Mouse (Mus musculus): Measurements from ENCODE around the gene Il11.
"Not testable (repeated sequence)": the region's sequence is repeated elsewhere in the genome, so short reads cannot be mapped to it uniquely, and the experiment has no call there.

Gene Il11

DNA sequence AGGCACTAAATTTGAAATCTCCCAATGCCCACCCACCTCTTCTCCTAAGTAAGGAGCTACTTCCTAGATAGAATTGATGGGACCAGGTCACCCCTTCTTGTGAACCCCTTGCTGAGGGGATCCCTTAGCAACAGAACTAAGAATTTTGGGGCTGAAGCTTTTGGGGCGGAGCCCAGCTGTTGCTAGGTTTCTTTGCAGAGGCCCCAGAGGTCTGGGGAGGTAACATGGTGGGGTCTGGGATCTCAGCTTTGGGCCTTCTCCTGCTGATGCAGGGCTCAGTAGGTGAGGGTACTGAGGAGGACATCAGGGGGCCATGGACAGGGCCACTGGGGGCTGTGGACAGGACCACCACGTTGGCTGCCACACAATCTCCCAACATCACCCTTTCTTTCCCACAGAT lies at the start of gene Il11, which contains the start of gene Tmem190:
Gene Il11, minus strand, starts transcription at position 101 of the 400 bp plus-strand sequence.
Gene Tmem190, plus strand, starts transcription at position 179 of the 400 bp plus-strand sequence.
- DNase-seq (ENCODE audit: low read depth in 1 of 2, low spot score in 2 of 2) = no peak

DNA sequence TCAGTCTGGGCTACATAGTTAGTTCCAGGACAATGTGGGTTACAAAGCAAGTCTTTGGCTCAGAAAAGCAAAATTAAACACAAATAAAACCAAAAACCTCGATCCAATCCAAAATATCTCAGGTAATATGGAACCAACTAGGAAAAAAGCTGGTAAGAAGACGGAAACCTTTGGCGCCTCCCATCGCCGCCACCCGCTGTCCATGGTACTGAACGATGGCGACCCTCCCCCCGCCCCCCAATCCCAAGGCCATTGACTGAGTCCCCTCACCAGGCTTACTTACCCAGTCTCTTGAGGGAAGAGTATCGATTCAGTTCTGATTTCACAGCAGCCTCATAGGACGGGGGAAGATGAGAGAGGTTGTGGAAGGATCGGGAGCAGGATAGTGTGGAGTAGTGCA lies 47.8 kb upstream of the Il11 start:
- no peak for DNase-seq (ENCODE audit: low read depth in 1 of 2, low spot score in 2 of 2)

DNA sequence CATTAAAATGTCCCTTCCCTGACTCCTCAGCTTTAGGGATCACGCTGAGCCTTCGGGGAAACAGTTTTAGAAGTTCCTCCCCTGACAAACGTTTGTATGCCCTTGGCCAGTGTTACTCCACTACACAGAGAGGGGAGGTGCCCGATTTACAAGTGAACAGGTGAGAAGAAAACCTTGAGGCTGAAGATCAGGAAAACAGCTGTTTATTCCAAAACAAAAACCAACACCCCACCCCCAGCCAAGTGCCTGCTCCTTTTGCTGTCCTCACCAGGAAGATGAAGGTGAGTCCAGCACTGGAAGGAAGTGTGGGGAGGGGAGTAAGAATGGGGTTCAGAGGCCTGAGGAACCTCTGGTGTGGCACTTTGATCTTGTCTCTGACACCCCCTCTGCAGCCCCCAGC lies 42.7 kb upstream of the Il11 start:
- no peak for DNase-seq (ENCODE audit: low read depth in 1 of 2, low spot score in 2 of 2)

DNA sequence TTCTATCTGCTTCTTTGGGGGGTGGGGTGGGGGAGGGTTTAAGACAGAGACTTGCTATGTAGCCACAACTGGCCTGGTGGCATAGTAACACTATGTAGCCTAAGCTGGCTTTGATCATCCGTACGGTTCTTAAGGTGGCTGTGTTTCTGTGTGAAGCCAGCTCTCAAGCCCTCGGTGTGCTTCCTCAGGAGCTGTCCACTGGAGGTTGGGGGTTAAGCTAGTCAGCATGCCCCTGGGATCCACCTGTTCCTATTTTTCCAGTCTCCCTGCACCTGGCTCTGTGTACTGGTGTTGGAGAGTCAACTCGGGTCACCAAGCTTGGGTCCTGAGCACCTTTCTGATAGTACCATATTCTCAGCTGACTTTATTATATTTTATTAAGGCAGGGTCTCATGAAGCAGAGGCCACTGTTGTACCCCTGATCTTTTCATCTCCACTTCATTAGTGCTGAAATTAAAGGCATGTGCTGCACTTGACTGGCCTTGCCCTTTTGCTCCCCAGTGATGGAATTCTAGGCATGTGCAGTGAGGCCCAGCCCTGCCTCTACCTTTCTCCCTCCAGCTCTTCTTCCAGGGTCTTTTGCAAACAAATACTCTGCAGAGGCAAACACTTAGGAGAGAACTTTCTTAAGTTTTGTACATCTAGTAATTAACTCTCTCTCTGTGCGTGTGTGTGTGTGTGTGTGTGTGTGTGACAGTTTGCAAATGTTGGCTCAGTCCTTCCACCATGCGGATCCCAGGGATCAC lies 39.7 kb upstream of the Il11 start:
- DNase-seq (ENCODE audit: low read depth in 1 of 2, low spot score in 2 of 2) = no peak

DNA sequence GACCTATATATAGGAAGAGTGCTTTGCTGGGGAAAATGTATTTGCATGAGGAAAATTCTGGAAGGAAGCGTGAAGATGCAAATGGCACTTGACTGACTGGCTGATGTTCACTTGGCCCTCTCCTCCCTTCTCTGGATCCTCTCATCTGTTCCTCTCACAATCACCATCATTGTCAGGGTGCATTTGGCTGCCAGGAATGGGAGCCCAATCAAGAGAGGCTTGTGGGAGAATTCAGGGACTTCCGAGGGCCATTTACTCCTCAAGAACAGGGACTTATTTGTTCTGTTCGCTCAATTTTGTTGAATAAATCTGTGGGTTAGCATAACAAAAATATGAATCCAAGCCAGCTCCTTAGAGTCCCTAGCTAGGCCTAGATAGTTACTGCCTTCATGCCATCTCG lies 39.0 kb upstream of the Il11 start:
- no peak for DNase-seq (ENCODE audit: low read depth in 1 of 2, low spot score in 2 of 2)

DNA sequence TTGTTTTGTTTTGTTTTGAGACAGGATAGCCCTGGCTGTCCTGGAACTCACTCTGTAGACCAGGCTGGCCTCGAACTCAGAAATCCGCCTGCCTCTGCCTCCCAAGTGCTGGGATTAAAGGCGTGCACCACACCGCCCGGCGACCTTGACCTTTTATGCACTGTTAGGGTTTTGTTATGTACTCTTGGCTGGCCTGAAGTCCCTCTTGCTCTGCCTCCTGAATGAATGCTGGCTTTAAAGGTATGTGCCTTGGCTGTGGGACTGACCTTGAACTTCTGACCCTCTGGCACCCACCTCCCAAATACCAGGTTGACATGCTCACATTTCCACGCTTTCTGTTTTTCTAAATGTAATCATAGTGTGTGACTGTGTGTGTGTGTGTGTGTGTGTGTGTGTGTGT lies 38.3 kb upstream of the Il11 start:
- DNase-seq (ENCODE audit: low read depth in 1 of 2, low spot score in 2 of 2) = not testable (repeated sequence)

DNA sequence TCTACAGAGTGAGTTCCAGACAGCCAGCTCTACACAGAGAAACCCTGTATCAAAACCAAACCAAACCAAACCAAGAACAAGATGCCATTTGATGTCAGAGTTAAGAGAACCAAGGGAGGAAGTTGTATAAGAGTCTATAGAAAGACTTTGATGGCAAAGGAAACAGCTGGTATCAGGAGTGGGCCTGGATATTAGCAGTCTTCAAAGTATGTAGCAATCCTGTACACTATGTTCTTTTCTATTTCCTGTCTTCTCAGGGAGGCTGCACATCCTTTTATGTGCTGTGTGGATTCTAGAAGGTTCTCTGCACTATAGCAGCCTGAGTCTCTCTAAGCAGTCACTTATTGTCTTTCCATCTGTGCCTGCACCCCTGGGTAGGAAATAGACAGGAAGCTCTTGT lies 33.9 kb upstream of the Il11 start:
- DNase-seq (ENCODE audit: low read depth in 1 of 2, low spot score in 2 of 2) = no peak

- no peak for DNase-seq (ENCODE audit: low read depth in 1 of 2, low spot score in 2 of 2)
Observed at GRCm38 (mm10) chr7:4813105-4813791, 30.6 kb upstream of the Il11 start.

DNA sequence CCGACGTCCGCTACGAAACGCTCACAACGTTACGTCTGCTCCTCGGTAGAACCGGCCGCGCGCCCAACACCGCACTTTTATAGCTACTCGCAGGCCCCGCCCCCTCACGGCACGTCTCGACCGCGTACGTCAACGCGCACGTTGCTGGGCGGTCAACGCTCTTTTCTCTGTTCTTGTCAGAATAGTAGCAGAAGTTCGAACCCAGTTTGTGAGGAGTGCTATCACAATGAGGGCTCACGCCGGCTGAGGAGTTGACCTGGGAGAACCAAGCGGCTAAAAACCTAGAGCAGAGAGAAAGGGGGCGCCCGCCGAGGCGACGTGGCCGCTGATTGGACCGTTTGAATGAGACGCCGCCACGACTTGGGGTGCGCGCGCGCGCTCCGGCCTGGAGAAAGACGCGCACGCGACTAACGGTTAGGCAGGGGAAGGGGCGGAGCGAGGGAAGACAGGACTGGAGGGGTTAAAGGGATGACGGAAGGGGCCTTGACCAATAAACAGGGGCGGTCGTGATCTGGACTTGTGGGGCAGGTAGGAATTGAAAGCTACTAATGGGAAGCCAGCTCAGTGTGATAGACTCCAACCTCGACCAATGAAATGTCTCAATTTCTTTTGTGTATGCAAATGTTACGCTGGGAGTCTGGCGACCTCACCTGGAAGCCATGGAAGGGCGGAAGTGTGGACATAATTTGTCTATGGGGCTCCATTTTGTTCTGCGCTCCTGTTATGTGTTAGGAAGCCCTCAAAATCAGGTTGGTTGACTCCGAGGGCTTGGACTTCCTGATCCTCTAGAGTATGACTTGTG lies 29.8 kb upstream of the Il11 start, which contains the start of gene Ube2s:
Gene Ube2s, minus strand, starts transcription at position 288 of the 802 bp plus-strand sequence.
- DNase-seq (ENCODE audit: low read depth in 1 of 2, low spot score in 2 of 2) = peak; percentile 96 to 97

DNA sequence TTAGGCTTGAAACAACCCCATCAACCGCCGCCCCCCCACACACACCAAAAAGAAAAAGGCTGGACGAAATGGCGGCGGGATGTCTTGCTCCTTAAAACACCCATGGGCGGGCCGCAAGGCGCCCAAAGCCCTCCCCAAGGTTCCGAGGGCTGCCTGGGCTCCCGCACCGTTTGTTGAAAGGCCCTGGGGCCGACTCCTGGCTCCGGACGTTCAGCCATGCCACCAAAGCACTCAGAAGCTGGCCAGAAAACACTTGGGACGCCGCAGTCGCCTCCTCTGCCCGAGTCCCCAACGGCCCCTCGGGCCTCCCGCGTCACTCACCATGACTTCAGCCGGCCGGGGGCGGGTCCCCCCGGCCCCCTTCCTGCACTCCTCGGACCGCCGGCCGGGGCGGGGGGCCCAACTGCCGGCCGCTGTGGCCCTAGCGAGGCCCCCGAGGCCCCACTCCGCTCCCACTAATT lies 29.2 kb upstream of the Il11 start:
- DNase-seq (ENCODE audit: low read depth in 1 of 2, low spot score in 2 of 2) = no peak

- DNase-seq (ENCODE audit: low read depth in 1 of 2, low spot score in 2 of 2) = not testable (repeated sequence)
Observed at GRCm38 (mm10) chr7:4811131-4811530, 28.5 kb upstream of the Il11 start.

DNA sequence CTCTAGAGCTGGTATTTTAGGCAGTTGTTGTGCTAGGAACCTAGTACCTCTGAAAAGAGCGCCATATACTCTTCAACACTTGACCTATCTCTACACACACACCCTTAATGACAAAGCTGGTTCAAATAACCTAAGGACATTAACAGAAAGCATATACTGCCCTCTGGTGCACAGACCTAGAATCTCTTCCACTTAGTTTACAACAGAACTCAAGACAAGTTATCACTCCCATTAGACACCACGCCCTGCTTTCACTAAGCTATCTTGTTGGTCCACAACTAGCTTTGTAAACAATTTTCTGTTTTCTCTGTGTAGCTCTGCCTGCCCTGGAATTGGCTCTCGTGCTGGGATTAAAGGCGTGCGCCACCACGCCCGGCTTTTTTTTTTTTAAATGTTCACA lies 24.1 kb upstream of the Il11 start:
- DNase-seq (ENCODE audit: low read depth in 1 of 2, low spot score in 2 of 2) = no peak

- DNase-seq (ENCODE audit: low read depth in 1 of 2, low spot score in 2 of 2) = no peak
Observed at GRCm38 (mm10) chr7:4802247-4802646, 19.6 kb upstream of the Il11 start.

DNA sequence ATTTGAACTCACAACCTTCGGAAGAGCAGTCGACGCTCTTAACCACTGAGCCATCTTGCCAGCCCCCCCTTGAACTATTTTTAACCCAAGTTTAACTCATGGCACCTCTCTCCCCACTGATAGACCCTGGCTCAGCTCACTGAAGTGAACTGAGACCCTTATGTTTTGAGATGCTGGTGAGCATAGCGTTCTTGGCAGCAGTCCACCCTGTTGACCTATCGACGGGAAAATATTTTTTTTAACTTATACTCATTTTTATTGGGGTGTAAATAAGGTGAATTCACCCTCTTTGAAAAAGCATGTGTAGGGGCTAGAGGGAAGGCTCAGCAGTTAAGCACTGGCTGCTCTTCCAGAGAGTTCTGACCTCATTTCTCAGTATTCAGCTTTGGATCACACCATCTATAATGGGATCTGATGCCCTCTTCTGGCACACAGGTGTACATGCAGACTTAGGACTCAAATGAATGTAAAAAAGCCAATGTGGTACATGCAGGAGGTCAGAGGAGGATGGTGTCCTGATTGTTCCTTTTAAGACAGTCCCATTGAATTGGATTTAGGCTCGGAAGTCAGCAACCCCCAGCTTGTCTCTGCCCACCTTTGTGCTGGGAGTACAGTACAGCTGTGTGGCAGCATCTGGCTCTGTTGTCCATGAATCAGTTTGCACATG lies 13.2 kb upstream of the Il11 start:
- DNase-seq (ENCODE audit: low read depth in 1 of 2, low spot score in 2 of 2) = no peak

DNA sequence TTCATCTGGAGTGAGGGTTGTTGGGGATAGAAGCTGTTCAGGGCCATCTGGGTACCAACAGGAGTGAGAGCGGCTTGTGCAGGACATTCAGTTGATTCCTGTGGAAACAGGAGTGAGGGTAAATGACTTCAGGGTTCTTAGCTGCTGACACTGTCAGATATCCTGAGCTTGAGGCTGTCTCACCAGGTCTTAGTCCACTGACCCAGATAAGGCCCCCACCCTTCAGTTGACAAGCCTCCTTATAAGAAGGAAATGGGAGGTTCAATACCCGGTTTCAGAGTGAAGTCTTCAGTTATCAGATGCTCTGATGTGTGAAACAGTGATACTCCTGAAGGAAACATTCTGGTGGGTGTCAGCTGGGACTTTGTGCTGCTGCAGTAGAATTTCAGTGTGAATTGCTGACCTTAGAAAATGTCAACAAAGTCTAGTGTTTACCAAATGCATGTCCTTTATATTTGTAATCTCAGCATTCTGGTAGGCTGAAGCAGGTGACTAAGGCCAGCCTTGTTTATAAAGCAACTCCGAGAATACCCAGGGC lies 12.0 kb upstream of the Il11 start:
- DNase-seq (ENCODE audit: low read depth in 1 of 2, low spot score in 2 of 2) = no peak

DNA sequence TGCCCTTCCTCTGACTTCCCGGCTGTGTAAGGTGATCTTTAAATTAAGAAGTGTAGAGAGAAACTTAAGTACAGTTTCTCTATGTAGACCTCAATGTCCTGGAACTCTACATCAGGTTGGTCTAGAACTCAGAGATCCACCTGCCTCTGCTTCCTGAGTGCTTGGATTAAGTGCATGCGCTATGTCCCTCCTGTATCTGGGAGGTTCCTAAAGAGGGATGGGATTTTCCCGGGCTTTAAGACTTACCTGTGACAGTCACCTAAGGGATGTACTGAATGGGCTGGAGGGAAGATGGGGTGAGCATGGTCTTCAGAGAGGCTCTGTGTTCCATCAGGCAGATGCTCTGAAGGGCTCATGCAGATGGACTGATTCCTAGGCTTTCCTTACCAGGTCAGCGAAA lies 11.0 kb upstream of the Il11 start:
- DNase-seq (ENCODE audit: low read depth in 1 of 2, low spot score in 2 of 2) = no peak

DNA sequence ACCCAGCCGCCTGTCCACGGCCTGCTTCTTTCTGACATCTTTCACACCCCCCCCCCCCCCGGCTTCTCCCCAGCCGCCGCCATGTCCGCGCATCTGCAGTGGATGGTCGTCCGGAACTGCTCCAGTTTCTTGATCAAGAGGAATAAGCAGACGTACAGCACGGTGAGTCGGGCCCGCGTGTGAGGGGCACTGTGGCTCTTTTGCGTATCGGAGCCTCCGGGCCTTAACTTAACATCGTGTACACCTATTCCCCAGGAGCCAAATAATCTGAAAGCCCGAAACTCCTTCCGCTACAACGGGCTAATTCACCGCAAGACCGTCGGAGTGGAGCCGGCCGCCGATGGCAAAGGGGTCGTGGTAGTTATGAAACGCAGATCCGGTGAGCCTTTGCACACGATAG lies 10.6 kb upstream of the Il11 start:
- not testable (repeated sequence) for DNase-seq (ENCODE audit: low read depth in 1 of 2, low spot score in 2 of 2)

- peak; percentile 85 to 90 for DNase-seq (ENCODE audit: low read depth in 1 of 2, low spot score in 2 of 2)
Observed at GRCm38 (mm10) chr7:4792278-4793212, 9.9 kb upstream of the Il11 start, which contains the start of gene Rpl28. Rpl28 (plus strand) TSS chr7:4792874.

DNA sequence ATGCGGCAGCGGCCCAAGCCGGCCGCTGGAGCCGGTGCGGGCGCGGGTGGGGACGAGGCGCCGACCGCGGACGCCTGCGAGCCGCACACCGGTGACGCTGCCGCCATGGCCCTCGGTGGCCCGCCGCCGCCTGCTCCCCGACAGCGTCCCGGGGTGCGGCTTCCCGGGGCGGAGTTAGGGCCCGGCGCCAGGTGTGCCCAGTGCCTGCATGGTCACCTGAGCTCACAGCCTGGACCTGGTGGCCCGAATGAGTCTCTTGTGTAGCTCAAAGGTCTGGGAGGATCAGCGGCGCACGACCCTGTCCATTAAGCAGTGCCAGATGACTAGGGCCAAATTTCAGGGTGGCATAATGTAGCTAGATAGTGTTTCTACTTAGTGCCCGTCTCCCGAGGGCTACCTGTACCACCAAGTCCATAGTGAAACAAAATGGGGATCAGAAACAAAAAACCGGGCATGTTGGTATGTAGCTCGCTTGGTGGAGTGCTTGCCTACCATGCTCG lies 6.8 kb upstream of the Il11 start, which contains the start of gene Tmem238:
Gene Tmem238, minus strand, starts transcription at position 221 of the 500 bp plus-strand sequence.
- DNase-seq (ENCODE audit: low read depth in 1 of 2, low spot score in 2 of 2) = no peak
